Mouse (Mus musculus): ENCODE data around the gene Cox4i2. TPM values are rescaled to one million over a fixed set of nuclear protein-coding genes. Genes with fewer than 3 reads are reported as not detected.

Cox4i2 gene
- total RNA-seq, 2 experiments from 2014 or later = not detected

GRCm38 (mm10) chr2:152792461-152792860 is 38.5 kb downstream of the Cox4i2 start:
- ATAC-seq (replicated peaks; ENCODE audit: low FRiP score, poor library complexity, severe bottlenecking) = no peak

DNA sequence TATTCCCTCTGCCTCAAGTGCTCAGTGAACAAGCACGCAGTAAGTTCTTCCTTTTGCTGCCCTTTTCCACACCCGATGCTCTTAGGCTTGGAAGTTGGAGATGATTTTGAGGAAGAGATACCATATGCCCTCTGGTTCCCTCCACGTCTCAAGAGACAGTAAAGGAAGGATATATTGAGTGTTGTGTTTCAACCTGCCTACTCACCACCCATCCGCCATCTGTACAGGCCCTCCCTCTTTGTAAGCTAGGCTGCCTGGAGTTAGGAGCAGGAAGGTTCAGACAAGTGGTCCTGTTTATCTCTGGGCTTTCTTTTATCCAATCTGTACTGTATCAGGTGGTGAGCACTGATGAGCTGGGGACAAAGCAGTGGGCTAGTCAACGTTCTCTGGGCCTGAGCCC is 39.4 kb downstream of the Cox4i2 start:
- no peak for ATAC-seq (replicated peaks; ENCODE audit: low FRiP score, poor library complexity, severe bottlenecking)

- no peak for ATAC-seq (replicated peaks; ENCODE audit: low FRiP score, poor library complexity, severe bottlenecking)
Measured at GRCm38 (mm10) chr2:152794281-152794827, 40.4 kb downstream of the Cox4i2 start.

- ATAC-seq (replicated peaks; ENCODE audit: low FRiP score, poor library complexity, severe bottlenecking) = no peak
Measured at GRCm38 (mm10) chr2:152797589-152797988, 43.6 kb downstream of the Cox4i2 start.

GRCm38 (mm10) chr2:152799954-152800761 is 46.2 kb downstream of the Cox4i2 start:
- no peak for ATAC-seq (replicated peaks; ENCODE audit: low FRiP score, poor library complexity, severe bottlenecking)

DNA sequence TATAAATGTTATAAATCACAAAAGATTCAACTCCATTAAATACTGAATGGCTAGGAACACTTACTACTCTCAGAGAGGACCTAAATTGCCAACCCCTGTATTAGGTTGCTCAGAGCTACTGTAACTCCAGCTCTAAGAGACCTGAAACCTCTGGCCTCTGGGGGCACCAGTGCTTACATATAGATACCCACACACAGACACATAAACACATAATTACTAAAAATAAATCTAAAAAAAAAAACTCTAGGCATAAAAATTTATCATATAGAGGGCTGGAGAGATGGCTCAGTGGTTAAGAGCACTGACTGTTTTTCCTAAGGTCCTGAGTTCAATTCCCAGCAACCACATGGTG is 46.8 kb downstream of the Cox4i2 start:
- ATAC-seq (replicated peaks; ENCODE audit: low FRiP score, poor library complexity, severe bottlenecking) = no peak

- ATAC-seq (replicated peaks; ENCODE audit: low FRiP score, poor library complexity, severe bottlenecking) = no peak
Measured at GRCm38 (mm10) chr2:152802303-152802702, 48.3 kb downstream of the Cox4i2 start.

- no peak; the same call in 1 of the 2 replicates for ATAC-seq (replicated peaks; ENCODE audit: low FRiP score, poor library complexity, severe bottlenecking)
Measured at GRCm38 (mm10) chr2:152803081-152803480, 49.1 kb downstream of the Cox4i2 start.

GRCm38 (mm10) chr2:152804408-152805110 is 50.6 kb downstream of the Cox4i2 start:
- ATAC-seq (replicated peaks; ENCODE audit: low FRiP score, poor library complexity, severe bottlenecking) = peak; percentile 27

DNA sequence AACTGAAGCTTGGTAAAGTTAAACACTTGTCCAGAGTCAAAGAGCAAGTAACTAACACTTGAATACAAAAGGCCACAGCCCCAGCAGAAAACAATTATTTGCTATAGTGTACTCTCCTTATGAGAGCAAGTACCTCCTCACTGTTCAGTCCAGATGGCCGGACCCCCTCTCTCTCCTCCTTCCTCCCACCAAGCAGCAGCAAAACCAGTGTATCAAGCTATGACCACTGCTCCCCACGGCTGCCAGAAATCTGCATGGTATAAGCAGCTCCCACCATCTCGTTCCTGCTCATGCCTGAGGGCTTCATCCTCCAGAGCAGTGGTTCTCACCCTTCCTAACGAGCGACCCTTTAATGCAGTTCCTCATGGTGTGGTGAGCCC is 51.1 kb downstream of the Cox4i2 start:
- ATAC-seq (replicated peaks; ENCODE audit: low FRiP score, poor library complexity, severe bottlenecking) = no peak

GRCm38 (mm10) chr2:152806037-152806436 is 52.1 kb downstream of the Cox4i2 start:
- ATAC-seq (replicated peaks; ENCODE audit: low FRiP score, poor library complexity, severe bottlenecking) = no peak

- no peak for ATAC-seq (replicated peaks; ENCODE audit: low FRiP score, poor library complexity, severe bottlenecking)
Measured at GRCm38 (mm10) chr2:152808178-152808577, 54.2 kb downstream of the Cox4i2 start.

DNA sequence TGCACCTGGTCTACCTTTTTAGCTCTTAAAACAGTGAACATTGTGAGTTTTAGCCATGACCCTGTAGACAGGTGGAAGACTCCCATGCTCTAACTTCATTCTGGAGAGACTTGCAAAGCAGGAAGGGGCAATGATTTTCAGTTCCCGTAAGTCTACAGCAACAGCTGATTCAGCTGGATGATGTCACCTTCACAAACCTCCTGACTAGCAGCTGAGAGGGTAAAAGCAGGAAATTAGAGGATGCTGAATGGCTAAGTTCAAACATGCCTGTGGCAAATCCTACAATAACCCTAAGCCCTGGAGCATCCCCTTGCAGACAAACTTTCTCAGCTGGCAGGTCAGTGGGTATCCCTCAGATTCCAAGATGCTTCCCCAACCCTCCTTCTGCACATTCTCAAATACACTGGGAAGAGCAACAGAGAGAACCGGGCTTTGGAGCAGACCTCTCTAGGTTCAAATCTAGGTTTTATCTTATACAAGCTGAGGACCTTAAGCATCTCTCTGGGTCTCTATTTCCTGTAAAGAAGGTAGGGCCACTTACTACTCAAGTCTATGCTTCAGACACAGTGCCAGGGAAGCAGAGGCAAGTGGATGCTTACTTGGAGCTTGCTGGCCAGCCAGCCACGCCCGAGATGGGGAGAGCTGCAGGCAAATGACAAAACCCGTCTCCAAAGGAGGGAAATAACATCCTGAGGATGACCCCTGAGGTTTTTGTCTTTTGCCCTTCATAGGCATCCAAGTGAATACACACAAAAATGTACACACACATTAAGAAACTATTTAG is 56.4 kb downstream of the Cox4i2 start:
- ATAC-seq (replicated peaks; ENCODE audit: low FRiP score, poor library complexity, severe bottlenecking) = peak; percentile 55

DNA sequence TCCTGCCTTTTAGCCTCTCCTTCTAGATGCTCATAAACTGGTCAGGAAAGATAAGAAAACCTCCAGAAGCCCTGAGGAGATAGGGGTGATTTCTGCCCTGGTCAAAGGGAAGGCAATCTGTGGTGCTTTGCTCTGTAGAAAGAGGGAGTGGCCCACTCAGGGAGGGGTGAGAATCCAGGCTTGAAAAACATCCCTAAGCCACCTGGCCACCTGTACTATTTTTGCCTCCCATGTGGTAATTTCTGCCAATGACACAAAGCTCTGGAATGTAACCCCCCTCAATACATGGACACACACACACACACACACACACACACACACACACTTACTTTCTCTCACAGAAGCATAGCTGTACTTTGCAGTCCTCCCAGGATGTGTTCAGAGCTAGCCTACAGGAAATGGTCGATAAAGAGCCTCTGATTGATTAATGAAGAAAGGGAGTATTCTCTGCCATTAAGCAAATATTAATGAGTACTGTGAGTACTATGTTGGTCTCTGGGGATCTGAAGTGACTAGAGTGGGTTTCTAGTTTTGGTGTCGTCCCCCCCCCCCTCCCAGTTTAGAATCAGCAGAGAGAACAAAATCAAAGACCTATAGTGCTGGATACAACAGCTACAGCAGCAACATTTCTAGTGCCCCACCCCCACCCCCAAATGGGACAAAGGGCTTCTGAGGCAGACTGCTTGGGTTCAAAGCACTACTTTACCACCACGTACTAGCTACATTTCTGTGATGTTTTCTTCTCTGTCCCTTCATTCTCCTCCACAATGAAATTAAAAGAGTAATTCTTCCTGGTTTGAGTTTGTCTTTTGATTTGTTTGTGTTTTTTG is 57.6 kb downstream of the Cox4i2 start:
- peak; percentile 77 for ATAC-seq (replicated peaks; ENCODE audit: low FRiP score, poor library complexity, severe bottlenecking)

DNA sequence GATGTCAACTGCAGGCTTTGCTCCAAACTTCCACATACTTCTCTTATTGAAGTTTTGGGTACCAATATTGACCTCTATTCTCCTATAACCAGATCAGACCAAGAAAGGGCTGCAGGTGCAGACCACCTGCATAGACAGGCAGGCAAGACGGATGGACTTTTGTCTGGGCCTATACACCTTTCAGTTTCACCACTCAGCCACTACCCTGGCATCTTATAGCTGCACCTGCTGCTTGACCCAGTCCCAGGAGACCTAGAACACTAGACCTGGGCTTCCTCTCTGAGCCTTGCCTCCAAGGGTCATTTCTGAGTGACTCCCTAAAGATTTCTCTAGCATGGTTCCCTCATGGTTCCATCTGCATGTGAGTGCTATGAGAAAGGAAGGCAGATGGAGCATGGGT is 59.3 kb downstream of the Cox4i2 start:
- ATAC-seq (replicated peaks; ENCODE audit: low FRiP score, poor library complexity, severe bottlenecking) = no peak

GRCm38 (mm10) chr2:152814213-152814874 is 60.4 kb downstream of the Cox4i2 start:
- peak; percentile 74 for ATAC-seq (replicated peaks; ENCODE audit: low FRiP score, poor library complexity, severe bottlenecking)

Data from erythroid progenitor cell, adult 5-6 weeks (primary cell).